Mouse (Mus musculus) ovary, postnatal 14 days (tissue): Measurements from ENCODE around the gene Rbfox1.

Source experiments
- DNase-seq: peaks from one replicate; pipeline ENCODE4 v3.0.0; 2022; ENCODE audit warnings: low spot score

Rbfox1 gene

GRCm38 (mm10) chr16:6232966-6233365 lies 347.8 kb downstream of the Rbfox1 start:
- no peak for DNase-seq

- DNase-seq, result no peak
Observed at GRCm38 (mm10) chr16:6241393-6241792, 356.2 kb downstream of the Rbfox1 start.

- no peak for DNase-seq
Observed at GRCm38 (mm10) chr16:6242468-6242867, 357.3 kb downstream of the Rbfox1 start.

GRCm38 (mm10) chr16:6247569-6247968 lies 362.4 kb downstream of the Rbfox1 start:
- DNase-seq, result no peak

- DNase-seq, result no peak
Observed at GRCm38 (mm10) chr16:6264557-6264956, 379.4 kb downstream of the Rbfox1 start.

GRCm38 (mm10) chr16:6265610-6266009 lies 380.5 kb downstream of the Rbfox1 start:
- DNase-seq, result no peak

GRCm38 (mm10) chr16:6271596-6272370 lies 386.6 kb downstream of the Rbfox1 start:
- no peak for DNase-seq

GRCm38 (mm10) chr16:6283496-6283895 lies 398.3 kb downstream of the Rbfox1 start:
- no peak for DNase-seq

- no peak for DNase-seq
Observed at GRCm38 (mm10) chr16:6284317-6284716, 399.2 kb downstream of the Rbfox1 start.

- DNase-seq, result no peak
Observed at GRCm38 (mm10) chr16:6287699-6288098, 402.5 kb downstream of the Rbfox1 start.

GRCm38 (mm10) chr16:6300112-6300511 lies 415.0 kb downstream of the Rbfox1 start:
- DNase-seq, result no peak

GRCm38 (mm10) chr16:6303082-6303481 lies 417.9 kb downstream of the Rbfox1 start:
- no peak for DNase-seq

- no peak for DNase-seq
Observed at GRCm38 (mm10) chr16:6309940-6310339, 424.8 kb downstream of the Rbfox1 start.

GRCm38 (mm10) chr16:6310744-6311678 lies 425.9 kb downstream of the Rbfox1 start:
- DNase-seq, result no peak

GRCm38 (mm10) chr16:6313689-6314088 lies 428.5 kb downstream of the Rbfox1 start:
- no peak for DNase-seq

GRCm38 (mm10) chr16:6324832-6325231 lies 439.7 kb downstream of the Rbfox1 start:
- no peak for DNase-seq

- DNase-seq, result no peak
Observed at GRCm38 (mm10) chr16:6331400-6331939, 446.3 kb downstream of the Rbfox1 start.

- no peak for DNase-seq
Observed at GRCm38 (mm10) chr16:6333273-6333672, 448.1 kb downstream of the Rbfox1 start.

GRCm38 (mm10) chr16:6348103-6348502 lies 462.9 kb downstream of the Rbfox1 start:
- no peak for DNase-seq

GRCm38 (mm10) chr16:6348581-6349241 lies 463.6 kb downstream of the Rbfox1 start:
- DNase-seq, result peak; percentile 1

GRCm38 (mm10) chr16:6349381-6349780 lies 464.2 kb downstream of the Rbfox1 start:
- DNase-seq, result no peak

- DNase-seq, result no peak
Observed at GRCm38 (mm10) chr16:6350256-6350655, 465.1 kb downstream of the Rbfox1 start.
